Mouse (Mus musculus): Measurements from ENCODE around the gene Arap1. TPM values are rescaled to one million over a fixed set of nuclear protein-coding genes. Genes with fewer than 3 reads are reported as not detected.
A peak's percentile ranks its signal among the peaks of the same experiment; 100 is the strongest.

Gene Arap1
- total and polyA plus RNA-seq, 3 experiments = 21.2 to 46.1 (median 38.5) TPM

GRCm38 (mm10) chr7:101298375-101298774, 49.5 kb upstream of the Arap1 start:
- Histone ChIP-seq H3K27ac (ENCODE audit: insufficient read depth, low read depth) (no peak overlapping the region), H3K4me3 (replicated peaks in 1 of 3; ENCODE audit: low read depth in 2 of 3, low read length in 2 of 3, poor library complexity in 1 of 3) (no peak overlapping the region), H3K9me3 (replicated peaks; ENCODE audit: low read length) (no peaks in the 10 kb centered on the region), H3K4me1 (ENCODE audit: control insufficient read depth in 1 of 2, insufficient read depth in 2 of 2) (peaks cover 5 to 52% of the 10 kb centered on the region in 2 experiments; a peak in 3 of 4 replicates), H3K9ac (ENCODE audit: insufficient read depth, low read depth) (no peak overlapping the region), H3K79me2 (replicated peaks; ENCODE audit: control insufficient read depth, extremely low read depth, insufficient read depth, poor library complexity, severe bottlenecking) (peaks cover 6% of the 10 kb centered on the region), H3K27me3 (replicated peaks) (no peaks in the 10 kb centered on the region), H3K4me2 (ENCODE audit: insufficient read depth, low read depth, poor library complexity, severe bottlenecking) (no peak overlapping the region), H3K36me3 (replicated peaks in 1 of 2; ENCODE audit: control insufficient read depth in 1 of 2, insufficient read depth in 1 of 2, low read length in 1 of 2) (peaks cover 30 to 62% of the 10 kb centered on the region in 2 experiments)
- TF ChIP-seq EP300 (IDR thresholded peaks at IDR 0.05; ENCODE audit: low read length) (no peak), MAFK (IDR thresholded peaks at IDR 0.05; ENCODE audit: insufficient replicate concordance, low read length) (no peak), POLR2A (IDR thresholded peaks at IDR 0.05; ENCODE audit: low read depth, low read length) (no peak), UBTF (IDR thresholded peaks at IDR 0.05; ENCODE audit: low read depth, low read length) (no peak), ZC3H11A (IDR thresholded peaks at IDR 0.05; ENCODE audit: low read depth, low read length) (no peak), SMC3 (IDR thresholded peaks at IDR 0.05; ENCODE audit: low read depth, low read length) (no peak), TCF12 (IDR thresholded peaks at IDR 0.05; ENCODE audit: low read depth, low read length) (no peak), HCFC1 (IDR thresholded peaks at IDR 0.05; ENCODE audit: low read depth, low read length) (no peak), MAZ (IDR thresholded peaks at IDR 0.05; ENCODE audit: low read depth, low read length) (no peak), SIN3A (IDR thresholded peaks at IDR 0.05; ENCODE audit: low read length) (no peak), MEF2A (IDR thresholded peaks at IDR 0.05; ENCODE audit: borderline replicate concordance, low read depth, low read length) (no peak), BHLHE40 (IDR thresholded peaks at IDR 0.05; ENCODE audit: low read depth, low read length) (no peak), NRF1 (IDR thresholded peaks at IDR 0.05; ENCODE audit: low read depth, low read length) (no peak), RAD21 (IDR thresholded peaks at IDR 0.05; ENCODE audit: low read depth, low read length) (no peak), MXI1 (IDR thresholded peaks at IDR 0.05; ENCODE audit: low read depth, low read length) (no peak), ELF1 (IDR thresholded peaks at IDR 0.05; ENCODE audit: low read depth, low read length) (no peak), CTCF (conservative IDR thresholded peaks at IDR 0.05 in 1 of 2, IDR thresholded peaks at IDR 0.05 in 1 of 2; ENCODE audit: low read depth in 2 of 2, low read length in 2 of 2) (no peak)
- no peak for DNase-seq (ENCODE audit: extremely low read depth)
- dilution Hi-C loops (cut with MboI; ENCODE audit: extremely low pct_ligation_motif_present, extremely low pct_unique_long_range_greater_than_20kb, low sequenced_read_pairs) (no loop called here), in situ Hi-C loops (cut with MboI; ENCODE audit: low pct_ligation_motif_present, low pct_unique_long_range_greater_than_20kb, low sequenced_read_pairs) (no loop called here)

DNA sequence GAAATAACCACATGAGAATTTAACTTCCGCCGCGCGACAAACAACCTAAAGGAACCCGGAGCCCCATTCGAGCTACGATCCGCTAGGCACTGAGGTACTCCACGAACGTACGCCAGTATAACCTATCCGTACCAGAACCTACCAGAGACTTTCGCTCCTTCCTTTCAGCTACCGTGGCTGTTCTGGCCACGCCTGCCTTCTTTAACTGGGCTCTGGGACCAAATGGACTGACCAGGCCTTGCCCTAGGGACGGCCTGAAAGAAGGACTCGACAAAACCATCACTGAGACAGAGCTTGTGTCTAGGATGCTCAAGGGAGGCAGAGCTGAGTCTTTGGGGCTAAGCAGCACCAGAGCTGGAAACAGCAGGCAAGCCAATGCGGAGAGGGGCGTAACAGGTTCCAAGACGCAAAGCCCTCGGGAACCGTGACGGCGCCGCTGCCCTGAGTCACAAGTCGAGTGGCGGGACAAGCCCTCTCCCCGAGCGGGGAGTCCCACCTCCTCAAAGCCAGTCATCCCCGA, 46.4 kb upstream of the Arap1 start:
- Histone ChIP-seq H3K9me3 (replicated peaks; ENCODE audit: low read length) (no peaks in the 10 kb centered on the region), H3K27me3 (replicated peaks) (no peaks in the 10 kb centered on the region), H3K27ac (ENCODE audit: insufficient read depth, low read depth) (peak overlapping the region; percentile 91), H3K9ac (ENCODE audit: insufficient read depth, low read depth) (peak overlapping the region; percentile 35), H3K36me3 (replicated peaks in 1 of 2; ENCODE audit: control insufficient read depth in 1 of 2, insufficient read depth in 1 of 2, low read length in 1 of 2) (peaks cover 8 to 36% of the 10 kb centered on the region in 2 experiments), H3K4me1 (ENCODE audit: control insufficient read depth in 1 of 2, insufficient read depth in 2 of 2) (peaks cover 5 to 56% of the 10 kb centered on the region in 2 experiments; a peak in 3 of 4 replicates), H3K4me3 (replicated peaks in 1 of 3; ENCODE audit: low read depth in 2 of 3, low read length in 2 of 3, poor library complexity in 1 of 3) (peak overlapping the region; percentile 62 to 98 (median 74)), H3K4me2 (ENCODE audit: insufficient read depth, low read depth, poor library complexity, severe bottlenecking) (peak overlapping the region; percentile 92), H3K79me2 (replicated peaks; ENCODE audit: control insufficient read depth, extremely low read depth, insufficient read depth, poor library complexity, severe bottlenecking) (peaks cover 6% of the 10 kb centered on the region)
- in situ Hi-C loops (cut with MboI; ENCODE audit: low pct_ligation_motif_present, low pct_unique_long_range_greater_than_20kb, low sequenced_read_pairs) (loop anchor here (10.0 kb wide), 1 partner anchor 237 kb away; no protein-coding TSS in a partner anchor), dilution Hi-C loops (cut with MboI; ENCODE audit: extremely low pct_ligation_motif_present, extremely low pct_unique_long_range_greater_than_20kb, low sequenced_read_pairs) (no loop called here)
- TF ChIP-seq POLR2AphosphoS2 (IDR thresholded peaks at IDR 0.05; ENCODE audit: low read depth, low read length) (no peak), MAX (IDR thresholded peaks at IDR 0.05; ENCODE audit: low read length) (peak; percentile 8; the same call in 1 of the 2 replicates), POLR2A (IDR thresholded peaks at IDR 0.05; ENCODE audit: low read depth, low read length) (no peak), NELFE (IDR thresholded peaks at IDR 0.05; ENCODE audit: low read depth, low read length) (no peak), RAD21 (IDR thresholded peaks at IDR 0.05; ENCODE audit: low read depth, low read length) (no peak), MAZ (IDR thresholded peaks at IDR 0.05; ENCODE audit: low read depth, low read length) (no peak), MYC (IDR thresholded peaks at IDR 0.05; ENCODE audit: low read depth, low read length) (no peak), SMC3 (IDR thresholded peaks at IDR 0.05; ENCODE audit: low read depth, low read length) (no peak), IRF4 (IDR thresholded peaks at IDR 0.05; ENCODE audit: low read depth, low read length) (0 out of 2 replicates have a peak, but pooled peaks have one; percentile 9), ETS1 (conservative IDR thresholded peaks at IDR 0.05; ENCODE audit: low read depth, low read length) (0 out of 2 replicates have a peak, but pooled peaks have one; percentile 46), UBTF (IDR thresholded peaks at IDR 0.05; ENCODE audit: low read depth, low read length) (no peak; the same call in 1 of the 2 replicates), GABPA (IDR thresholded peaks at IDR 0.05; ENCODE audit: insufficient replicate concordance, low read depth, low read length) (no peak), E2F4 (IDR thresholded peaks at IDR 0.05; ENCODE audit: insufficient replicate concordance, low read depth, low read length) (no peak), MXI1 (IDR thresholded peaks at IDR 0.05; ENCODE audit: low read depth, low read length) (peak; percentile 75; the same call in 1 of the 2 replicates)
- peak; percentile 92 for DNase-seq (ENCODE audit: extremely low read depth)

Measured in CH12.LX (cell line).